Mouse (Mus musculus) CH12.LX (cell line): ENCODE measurements around the gene Slc22a15. TPM values are rescaled to one million over a fixed set of nuclear protein-coding genes. Genes with fewer than 3 reads are reported as not detected.

Experiments
- DNase-seq: peaks from one replicate; pipeline ENCODE4 v3.0.0-alpha.2; 2013; ENCODE audit errors: extremely low read depth
- H3K27ac ChIP-seq: 2 replicates; pipeline ENCODE4 v1.5.1; 2012; ENCODE audit warnings: low read depth, mild to moderate bottlenecking, control low read depth, moderate library complexity; ENCODE audit not compliant: insufficient read depth
- H3K27me3 ChIP-seq: replicated peaks from 2 replicates; pipeline ENCODE3; 2012; ENCODE audit warnings: inconsistent platforms
- H3K36me3 ChIP-seq, 2 experiments: replicated peaks in 1 of 2; 2 replicates each; pipeline versions ENCODE3 to v1.6.1; 2012; ENCODE audit warnings: inconsistent platforms in 1 of 2, low read length in 1 of 2, mild to moderate bottlenecking in 1 of 2, mixed read lengths in 1 of 2, moderate library complexity in 1 of 2; ENCODE audit not compliant: control insufficient read depth in 1 of 2, insufficient read depth in 1 of 2
- H3K4me1 ChIP-seq, 2 experiments: 2 replicates each; pipeline ENCODE4 v1.6.1; 2012; ENCODE audit warnings: inconsistent platforms in 1 of 2, moderate library complexity in 1 of 2; ENCODE audit not compliant: insufficient read depth in 2 of 2, control insufficient read depth in 1 of 2
- H3K4me2 ChIP-seq: 2 replicates; pipeline ENCODE4 v1.6.1; 2012; ENCODE audit warnings: low read depth, mild to moderate bottlenecking, control low read depth; ENCODE audit not compliant: poor library complexity, insufficient read depth, severe bottlenecking
- H3K4me3 ChIP-seq, 3 experiments: fragments of 150-350 bp in 1 of 3; sonication (generic) in 1 of 3; replicated peaks in 1 of 3; 2 replicates each; pipeline versions ENCODE3 to v1.5.1; 2011 to 2012; ENCODE audit warnings: low read depth in 2 of 3, low read length in 2 of 3, mild to moderate bottlenecking in 2 of 3, moderate library complexity in 2 of 3, control low read depth in 1 of 3, improper control_type of control experiment in 1 of 3, inconsistent platforms in 1 of 3, mixed read lengths in 1 of 3; ENCODE audit not compliant: poor library complexity in 1 of 3
- H3K79me2 ChIP-seq: replicated peaks from 2 replicates; pipeline ENCODE4 v1.6.1; 2012; ENCODE audit warnings: mild to moderate bottlenecking, moderate library complexity; ENCODE audit not compliant: control insufficient read depth, poor library complexity, insufficient read depth, severe bottlenecking; ENCODE audit errors: extremely low read depth
- H3K9ac ChIP-seq: 2 replicates; pipeline ENCODE4 v1.6.1; 2012; ENCODE audit warnings: low read depth, mild to moderate bottlenecking, control low read depth, moderate library complexity; ENCODE audit not compliant: insufficient read depth
- H3K9me3 ChIP-seq: replicated peaks from 2 replicates; pipeline ENCODE3; 2012; ENCODE audit warnings: low read length, inconsistent platforms, mixed read lengths
- CHD1 ChIP-seq: IDR thresholded peaks from 2 replicates; pipeline ENCODE4 v1.6.1; 2012; ENCODE audit warnings: low read depth, low read length, improper control_type of control experiment, inconsistent platforms
- ELF1 ChIP-seq: IDR thresholded peaks from 2 replicates; pipeline ENCODE4 v1.6.1; 2014; ENCODE audit warnings: low read depth, mild to moderate bottlenecking, inconsistent platforms, low read length, improper control_type of control experiment
- ETS1 ChIP-seq: conservative IDR thresholded peaks from 2 replicates; pipeline ENCODE4 v1.6.1; 2012; ENCODE audit warnings: low read depth, mild to moderate bottlenecking, inconsistent platforms, low read length, improper control_type of control experiment, moderate library complexity
- GABPA ChIP-seq: IDR thresholded peaks from 2 replicates; pipeline ENCODE4 v1.6.1; 2012; ENCODE audit warnings: low read depth, low read length, improper control_type of control experiment, inconsistent platforms; ENCODE audit not compliant: insufficient replicate concordance
- HCFC1 ChIP-seq: IDR thresholded peaks from 2 replicates; pipeline ENCODE4 v1.6.1; 2012; ENCODE audit warnings: low read depth, mild to moderate bottlenecking, inconsistent platforms, low read length, improper control_type of control experiment
- IRF4 ChIP-seq: IDR thresholded peaks from 2 replicates; pipeline ENCODE4 v1.6.1; 2014; ENCODE audit warnings: low read depth, mild to moderate bottlenecking, inconsistent platforms, low read length, improper control_type of control experiment
- JUND ChIP-seq: conservative IDR thresholded peaks from 2 replicates; pipeline ENCODE4 v1.6.1; 2011; ENCODE audit warnings: low read depth, low read length, improper control_type of control experiment
- KAT2A ChIP-seq: IDR thresholded peaks from 2 replicates; pipeline ENCODE4 v1.6.1; 2012; ENCODE audit warnings: low read length, improper control_type of control experiment, inconsistent platforms; ENCODE audit not compliant: insufficient replicate concordance
- MEF2A ChIP-seq: IDR thresholded peaks from 2 replicates; pipeline ENCODE4 v1.6.1; 2014; ENCODE audit warnings: low read depth, mild to moderate bottlenecking, inconsistent platforms, low read length, improper control_type of control experiment, borderline replicate concordance
- NRF1 ChIP-seq: IDR thresholded peaks from 2 replicates; pipeline ENCODE4 v1.6.1; 2014; ENCODE audit warnings: low read depth, mild to moderate bottlenecking, inconsistent platforms, low read length, improper control_type of control experiment, moderate library complexity
- POLR2A ChIP-seq: IDR thresholded peaks from 2 replicates; pipeline ENCODE4 v1.6.1; 2011; ENCODE audit warnings: low read depth, mild to moderate bottlenecking, improper control_type of control experiment, low read length
- SIN3A ChIP-seq: IDR thresholded peaks from 2 replicates; pipeline ENCODE4 v1.6.1; 2012; ENCODE audit warnings: low read length, improper control_type of control experiment, inconsistent platforms
- SMC3 ChIP-seq: IDR thresholded peaks from 2 replicates; pipeline ENCODE4 v1.6.1; 2011; ENCODE audit warnings: low read depth, low read length, improper control_type of control experiment
- TBP ChIP-seq: conservative IDR thresholded peaks from 2 replicates; pipeline ENCODE4 v1.6.1; 2011; ENCODE audit warnings: low read depth, low read length, improper control_type of control experiment
- TCF12 ChIP-seq: IDR thresholded peaks from 2 replicates; pipeline ENCODE4 v1.6.1; 2014; ENCODE audit warnings: low read depth, mild to moderate bottlenecking, inconsistent platforms, low read length, improper control_type of control experiment
- ZNF384 ChIP-seq: IDR thresholded peaks from 2 replicates; pipeline ENCODE4 v1.6.1; 2012; ENCODE audit warnings: low read depth, low read length, improper control_type of control experiment, inconsistent platforms
- dilution Hi-C: fragments of 300-500 bp; cut with MboI; formaldehyde crosslinking; loops from 2 replicates; pipeline ENCODE4 v1.14.3; 2020; ENCODE audit warnings: low sequenced_read_pairs; ENCODE audit not compliant: extremely low pct_unique_long_range_greater_than_20kb, extremely low pct_ligation_motif_present
- in situ Hi-C: fragments of 300-500 bp; cut with MboI; formaldehyde crosslinking; loops from 3 replicates; pipeline ENCODE4 v1.14.3; 2019; ENCODE audit warnings: low sequenced_read_pairs, low pct_ligation_motif_present, low pct_unique_long_range_greater_than_20kb, mixed read lengths
- polyA plus RNA-seq: library from polyadenylated mRNA; unstranded; fragments of >175 nt; gene quantifications from 2 replicates; pipeline ENCODE4 v1.2.1, GENCODE M21; 2012; ENCODE audit warnings: low read depth; ENCODE audit not compliant: insufficient read length
- total RNA-seq, 2 experiments: library from RNA; depleted of rRNA; stranded (reverse); fragments of 300-350 nt in 1 of 2; fragments of >200 nt in 1 of 2; gene quantifications; 2 replicates each; pipeline ENCODE4 v1.2.3; 2012 to 2014

Slc22a15 gene
- total and polyA plus RNA-seq, 3 experiments: 1.8 to 7.6 (median 4.5) TPM

DNA sequence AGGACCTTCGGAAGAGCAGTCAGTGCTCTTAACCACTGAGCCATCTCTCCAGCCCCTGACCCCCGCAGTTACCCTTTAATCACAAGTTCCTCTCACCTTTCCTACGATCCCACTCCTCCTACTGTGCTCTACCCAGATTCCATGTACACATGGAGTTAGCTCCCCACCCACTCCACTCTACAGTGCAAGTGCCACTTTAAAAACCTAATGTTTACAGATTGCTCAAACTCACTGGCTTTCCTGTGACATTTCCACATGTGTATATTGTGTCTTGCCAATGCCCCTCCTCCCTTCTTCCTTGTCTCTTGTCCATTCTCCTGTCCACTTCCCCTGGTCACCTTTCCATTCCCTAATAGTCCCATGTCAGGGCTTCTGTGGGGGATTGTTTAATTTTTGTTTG, 15.6 kb upstream of the Slc22a15 start:
- no peak overlapping the region for H3K4me2 ChIP-seq
- no peaks in the 10 kb centered on the region for H3K36me3 ChIP-seq
- no peaks in the 10 kb centered on the region for H3K79me2 ChIP-seq
- no peak for DNase-seq
- no peak overlapping the region for H3K4me3 ChIP-seq
- in situ Hi-C loops (no loop called here), dilution Hi-C loops (no loop called here)
- H3K9ac ChIP-seq: no peak overlapping the region
- H3K27ac ChIP-seq: no peak overlapping the region
- H3K4me1 ChIP-seq: peaks cover 0 to 7% of the 10 kb centered on the region in 2 experiments; a peak in 3 of 4 replicates
- H3K27me3 ChIP-seq: no peaks in the 10 kb centered on the region
- no peak for TF ChIP-seq SMC3
- peaks cover 5% of the 10 kb centered on the region for H3K9me3 ChIP-seq

DNA sequence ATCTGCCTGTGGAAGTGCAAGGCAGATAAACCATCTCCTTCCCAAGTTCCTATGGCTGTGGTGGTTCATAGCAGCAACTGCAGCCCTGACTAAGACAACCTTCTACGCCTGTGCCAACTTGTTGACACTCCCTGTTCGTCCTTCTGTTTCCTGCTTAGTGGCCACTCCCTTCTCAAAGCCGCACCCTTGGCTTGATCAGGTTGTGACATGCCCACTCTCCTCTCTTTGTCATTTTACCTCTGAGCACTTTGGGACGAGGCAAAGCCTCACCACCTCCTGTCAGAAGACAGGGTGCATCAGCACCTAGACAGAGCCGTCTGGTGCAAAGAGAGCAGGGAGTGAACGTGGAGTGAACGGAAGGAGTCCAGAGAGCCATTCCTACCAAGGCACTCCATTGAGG, 14.9 kb upstream of the Slc22a15 start:
- Histone ChIP-seq H3K36me3 (no peaks in the 10 kb centered on the region), H3K4me1 (peaks cover 0 to 7% of the 10 kb centered on the region in 2 experiments; a peak in 3 of 4 replicates), H3K9me3 (peaks cover 5% of the 10 kb centered on the region), H3K4me3 (no peak overlapping the region)
- dilution Hi-C loops: no loop called here
- TF ChIP-seq CHD1 (peak; percentile 94; the same call in 1 of the 2 replicates), KAT2A (no peak), ELF1 (peak; percentile 66), IRF4 (peak; percentile 24; the same call in 1 of the 2 replicates), NRF1 (peak; percentile 56), TBP (0 out of 2 replicates have a peak, but pooled peaks have one; percentile 35), POLR2A (peak; percentile 48; the same call in 1 of the 2 replicates), SIN3A (no peak), MEF2A (0 out of 2 replicates have a peak, but pooled peaks have one; percentile 2), TCF12 (peak; percentile 29; the same call in 1 of the 2 replicates), GABPA (no peak)
- TF ChIP-seq, all 38 proteins: peak for 8
- in situ Hi-C loops: no loop called here
- Histone ChIP-seq H3K79me2 (no peaks in the 10 kb centered on the region), H3K9ac (no peak overlapping the region), H3K4me2 (no peak overlapping the region), H3K27me3 (no peaks in the 10 kb centered on the region), H3K27ac (no peak overlapping the region)
- DNase-seq: peak; percentile 39

DNA sequence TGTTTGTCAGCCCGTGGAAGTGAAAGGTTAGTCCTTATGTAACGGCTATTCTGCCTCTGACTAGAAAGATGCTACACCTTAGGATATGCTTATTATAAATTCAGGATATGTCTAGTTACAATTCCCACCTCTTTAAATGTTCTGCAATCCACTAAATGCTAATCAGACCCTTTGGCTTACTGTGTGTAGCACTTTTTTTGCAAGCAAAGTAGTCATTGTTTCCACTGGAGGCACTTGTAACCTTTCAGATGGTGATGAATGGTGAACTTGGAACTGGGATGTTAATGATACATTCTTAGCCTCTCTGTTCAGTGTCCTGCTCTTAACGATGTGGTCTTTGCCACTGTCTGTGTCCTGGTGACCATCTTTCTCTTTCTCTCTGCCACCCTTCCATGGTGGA, 12.1 kb upstream of the Slc22a15 start:
- Histone ChIP-seq H3K9ac (no peak overlapping the region), H3K27ac (no peak overlapping the region), H3K36me3 (no peaks in the 10 kb centered on the region), H3K4me1 (peaks cover 0 to 7% of the 10 kb centered on the region in 2 experiments; a peak in 3 of 4 replicates), H3K27me3 (no peaks in the 10 kb centered on the region), H3K79me2 (no peaks in the 10 kb centered on the region), H3K4me2 (no peak overlapping the region), H3K4me3 (no peak overlapping the region), H3K9me3 (no peaks in the 10 kb centered on the region)
- in situ Hi-C loops (no loop called here), dilution Hi-C loops (no loop called here)
- TF ChIP-seq CHD1: no peak
- TF ChIP-seq ZNF384: peak; percentile 54
- TF ChIP-seq JUND: peak; percentile 54; the same call in 1 of the 2 replicates
- no peak for TF ChIP-seq ETS1
- no peak for TF ChIP-seq HCFC1
- no peak for DNase-seq
